Mouse (Mus musculus): ENCODE measurements around the gene Olfr251. TPM values are rescaled to one million over a fixed set of nuclear protein-coding genes. Genes with fewer than 3 reads are reported as not detected.

Olfr251 gene
- polyA plus RNA-seq (2017; shearing (Covaris generic)): not detected

GRCm38 (mm10) chr9:38376786-38377185, at the start of gene Olfr251:
Gene Olfr251 (plus strand): TSS chr9:38377086.

GRCm38 (mm10) chr9:38328760-38329159, 48.1 kb upstream of the Olfr251 start, which contains the start of gene Olfr25:
Gene Olfr25 (plus strand): TSS chr9:38329060.

GRCm38 (mm10) chr9:38348111-38348510, 28.8 kb upstream of the Olfr251 start, which contains the start of gene Olfr898:
Gene Olfr898 (plus strand): TSS chr9:38348411.

GRCm38 (mm10) chr9:38366596-38366995, 10.3 kb upstream of the Olfr251 start, which contains the start of gene Olfr250:
Gene Olfr250 (plus strand): TSS chr9:38366896.

GRCm38 (mm10) chr9:38401398-38401797, 24.5 kb downstream of the Olfr251 start, which contains the start of gene Olfr147:
Gene Olfr147 (plus strand): TSS chr9:38401698.

GRCm38 (mm10) chr9:38429155-38429554, 52.3 kb downstream of the Olfr251 start, which contains the start of gene Olfr901:
Gene Olfr901 (plus strand): TSS chr9:38429455.

Other genes with a start within 250 kb of the Olfr251 start
- not detected for gene Olfr890, start 234.6 kb upstream of the Olfr251 start, polyA plus RNA-seq (2017; shearing (Covaris generic))
- gene Olfr891, start 196.3 kb upstream of the Olfr251 start, polyA plus RNA-seq (2017; shearing (Covaris generic)): not detected
- gene Olfr893, start 168.7 kb upstream of the Olfr251 start, polyA plus RNA-seq (2017; shearing (Covaris generic)): not detected
- gene Olfr894, start 159.0 kb upstream of the Olfr251 start, polyA plus RNA-seq (2017; shearing (Covaris generic)): not detected
- not detected for gene Olfr143, start 124.3 kb upstream of the Olfr251 start, polyA plus RNA-seq (2017; shearing (Covaris generic))
- not detected for gene Olfr895, start 109.2 kb upstream of the Olfr251 start, polyA plus RNA-seq (2017; shearing (Covaris generic))
- not detected for gene Olfr896-ps1, start 86.0 kb upstream of the Olfr251 start, polyA plus RNA-seq (2017; shearing (Covaris generic))
- gene Olfr25, start 48.0 kb upstream of the Olfr251 start, polyA plus RNA-seq (2017; shearing (Covaris generic)): not detected
- gene Olfr898, start 28.7 kb upstream of the Olfr251 start, polyA plus RNA-seq (2017; shearing (Covaris generic)): not detected
- 0.12 TPM for gene Olfr250, start 10.2 kb upstream of the Olfr251 start, polyA plus RNA-seq (2017; shearing (Covaris generic))
- not detected for gene Olfr147, start 24.6 kb downstream of the Olfr251 start, polyA plus RNA-seq (2017; shearing (Covaris generic))
- not detected for gene Olfr901, start 52.4 kb downstream of the Olfr251 start, polyA plus RNA-seq (2017; shearing (Covaris generic))
- not detected for gene Olfr902, start 70.6 kb downstream of the Olfr251 start, polyA plus RNA-seq (2017; shearing (Covaris generic))
- gene Olfr904, start 86.1 kb downstream of the Olfr251 start, polyA plus RNA-seq (2017; shearing (Covaris generic)): not detected
- 0.11 TPM for gene Olfr905, start 94.0 kb downstream of the Olfr251 start, polyA plus RNA-seq (2017; shearing (Covaris generic))
- not detected for gene Olfr906, start 110.0 kb downstream of the Olfr251 start, polyA plus RNA-seq (2017; shearing (Covaris generic))
- not detected for gene Olfr907, start 118.7 kb downstream of the Olfr251 start, polyA plus RNA-seq (2017; shearing (Covaris generic))
- gene Olfr911-ps1, start 144.5 kb downstream of the Olfr251 start, polyA plus RNA-seq (2017; shearing (Covaris generic)): not detected
- gene Olfr910, start 160.8 kb downstream of the Olfr251 start, polyA plus RNA-seq (2017; shearing (Covaris generic)): not detected
- gene Olfr912, start 203.1 kb downstream of the Olfr251 start, polyA plus RNA-seq (2017; shearing (Covaris generic)): 0.09 TPM
- not detected for gene Olfr913, start 215.7 kb downstream of the Olfr251 start, polyA plus RNA-seq (2017; shearing (Covaris generic))
- gene Olfr914, start 228.0 kb downstream of the Olfr251 start, polyA plus RNA-seq (2017; shearing (Covaris generic)): not detected